Mouse (Mus musculus) left cerebral cortex, adult 2 months (tissue): ENCODE data around the gene Tmem108. TPM values are rescaled to one million over a fixed set of nuclear protein-coding genes. Genes with fewer than 3 reads are reported as not detected.
A peak's percentile ranks its signal among the peaks of the same experiment; 100 is the strongest.

Source experiments
- DNase-seq, 2 experiments: peaks; one replicate each; pipeline ENCODE4 v3.0.0; 2021 to 2022; ENCODE audit warnings: low spot score in 2 of 2, mixed read lengths in 1 of 2; ENCODE audit errors: extremely low spot score in 1 of 2
- H3K27ac ChIP-seq: fragments of 200-600 bp; 2 replicates; pipeline ENCODE4 v1.8.1; 2022
- H3K4me3 ChIP-seq: fragments of 200-600 bp; 2 replicates; pipeline ENCODE4 v1.8.1; 2022
- CTCF ChIP-seq: fragments of 200-600 bp; IDR thresholded peaks from 2 replicates; pipeline ENCODE4 v1.8.1; 2022; ENCODE audit warnings: antibody characterized with exemption, mild to moderate bottlenecking, moderate library complexity
- intact Hi-C: fragments of 180-260 bp; cut with DNase I; formaldehyde crosslinking; loops from one replicate; pipeline ENCODE4 v1.15.1; 2025
- total RNA-seq, 2 experiments: library from RNA; stranded (reverse); gene quantifications; 2 replicates each; pipeline ENCODE4 v1.2.3; 2021

The Tmem108 gene
- total RNA-seq, 2 experiments from 2014 or later: 30.3 to 31.1 TPM

DNA sequence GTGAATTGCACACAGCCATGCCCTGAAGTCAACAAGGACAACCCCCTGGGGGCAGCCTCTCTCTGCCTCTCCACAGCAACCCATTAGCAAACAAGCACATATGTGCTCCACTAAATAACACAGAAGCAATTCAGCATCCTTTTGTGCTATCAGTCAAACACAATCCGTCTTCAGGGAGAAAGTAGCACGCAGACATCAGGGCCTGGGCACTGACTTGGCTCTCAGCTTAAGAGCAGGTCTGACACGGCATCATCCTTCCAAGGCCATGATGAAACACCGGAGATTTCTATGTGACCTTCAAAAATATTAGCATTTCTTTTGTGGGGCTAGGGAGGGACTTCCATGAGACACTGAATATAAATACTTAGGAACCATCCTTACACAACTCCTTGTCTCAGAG, 60.2 kb downstream of the Tmem108 start:
- no peak for DNase-seq
- no peak for TF ChIP-seq CTCF
- no peak overlapping the region for H3K27ac ChIP-seq
- no peak overlapping the region for H3K4me3 ChIP-seq
- intact Hi-C loops: loop anchor here (5.0 kb wide), 1 partner anchor 209 kb away; no protein-coding TSS in a partner anchor

DNA sequence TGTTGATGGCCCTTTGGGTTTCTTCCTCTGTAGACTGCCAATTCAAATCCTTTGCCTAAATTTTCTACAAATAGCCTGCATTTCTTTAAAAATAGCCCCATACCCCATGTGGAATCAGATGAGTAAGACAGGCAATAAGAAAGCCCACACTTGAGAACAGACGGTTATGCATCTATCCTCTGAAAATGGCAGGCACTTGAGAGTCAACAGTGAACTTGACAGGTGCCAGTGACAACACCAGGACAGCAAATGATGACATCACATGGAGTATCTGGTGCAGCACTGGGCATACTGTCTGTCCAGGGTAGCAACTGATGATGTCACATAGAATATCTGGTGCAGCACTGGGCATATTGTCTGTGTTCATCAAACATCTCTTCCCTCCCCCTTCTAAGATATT, 61.4 kb downstream of the Tmem108 start:
- intact Hi-C loops: loop anchor here (5.0 kb wide), 1 partner anchor 208 kb away; no protein-coding TSS in a partner anchor
- DNase-seq: no peak
- no peak; the same call in 1 of the 2 replicates for TF ChIP-seq CTCF
- Histone ChIP-seq H3K27ac (no peak overlapping the region), H3K4me3 (no peak overlapping the region)

DNA sequence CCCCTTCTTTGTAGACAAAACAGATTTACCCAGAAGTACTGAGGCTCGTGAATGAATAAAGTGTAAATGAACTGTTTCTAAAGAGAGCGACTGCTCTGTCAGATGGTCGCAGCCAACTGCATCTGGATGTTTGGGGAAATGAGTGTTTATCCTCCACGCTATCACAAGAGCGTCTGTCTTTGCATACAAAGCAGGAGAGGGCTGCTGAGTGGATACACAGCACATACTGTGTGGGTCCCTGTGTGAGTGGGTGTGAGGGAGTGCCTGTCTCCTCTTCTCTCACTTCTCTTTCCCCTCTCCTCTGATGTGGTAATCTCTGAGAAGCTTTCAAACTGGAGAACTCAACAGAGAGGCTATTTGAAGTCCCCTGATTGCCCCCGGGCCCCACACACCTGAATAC, 64.7 kb downstream of the Tmem108 start:
- no peak for TF ChIP-seq CTCF
- intact Hi-C loops: no loop called here
- H3K27ac ChIP-seq: no peak overlapping the region
- no peak for DNase-seq
- H3K4me3 ChIP-seq: no peak overlapping the region

DNA sequence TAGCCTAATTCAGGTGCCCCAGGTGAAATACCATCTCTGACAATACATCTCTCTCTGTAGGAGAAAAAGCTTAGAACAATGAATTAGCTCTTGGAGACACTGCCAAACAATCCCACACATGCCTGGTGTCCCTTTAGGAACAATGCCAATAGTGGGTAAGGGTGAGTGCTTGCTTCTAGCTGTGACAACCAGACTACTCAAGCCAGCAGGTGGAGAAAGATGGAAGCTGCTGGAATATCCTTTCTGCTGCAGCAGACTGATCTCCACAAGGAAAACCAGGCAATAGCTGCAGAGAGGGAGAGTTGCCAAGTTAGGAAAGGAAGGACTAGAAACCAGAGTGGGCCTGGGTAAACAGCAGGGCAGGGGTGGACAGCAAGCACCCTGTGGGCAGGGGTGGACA, 67.8 kb downstream of the Tmem108 start:
- intact Hi-C loops: loop anchor here (5.0 kb wide), 1 partner anchor 67 kb away; no protein-coding TSS in a partner anchor

DNA sequence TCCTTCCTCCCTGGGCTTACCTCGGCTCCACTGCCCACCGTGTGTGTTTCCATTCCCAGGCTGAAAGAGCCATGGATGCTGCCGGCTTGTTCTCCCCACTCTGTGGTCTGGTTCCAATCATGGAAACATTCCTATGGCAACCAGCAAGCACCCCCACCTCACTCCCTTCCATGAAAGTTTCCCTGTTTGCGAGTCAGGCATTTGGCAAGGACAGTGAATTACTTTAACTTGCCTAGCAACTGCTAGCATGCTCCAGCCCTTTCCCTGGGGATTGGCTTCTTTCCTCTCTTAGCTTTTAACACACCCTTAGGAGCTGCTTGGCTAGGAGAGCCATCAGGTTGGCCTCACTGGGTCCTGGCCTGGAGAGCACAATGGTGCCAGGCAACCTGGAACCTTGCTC, 68.9 kb downstream of the Tmem108 start:
- no peak for TF ChIP-seq CTCF
- intact Hi-C loops: loop anchor here (5.0 kb wide), 1 partner anchor 65 kb away; no protein-coding TSS in a partner anchor
- H3K4me3 ChIP-seq: peak overlapping the region; percentile 32
- peak; percentile 28 to 29 for DNase-seq
- peak overlapping the region; percentile 67 for H3K27ac ChIP-seq

More for the DNA sequence above, 67.8 kb downstream of the Tmem108 start:
- TF ChIP-seq CTCF: no peak
- no peak for DNase-seq
- H3K4me3 ChIP-seq: no peak overlapping the region
- H3K27ac ChIP-seq: no peak overlapping the region

DNA sequence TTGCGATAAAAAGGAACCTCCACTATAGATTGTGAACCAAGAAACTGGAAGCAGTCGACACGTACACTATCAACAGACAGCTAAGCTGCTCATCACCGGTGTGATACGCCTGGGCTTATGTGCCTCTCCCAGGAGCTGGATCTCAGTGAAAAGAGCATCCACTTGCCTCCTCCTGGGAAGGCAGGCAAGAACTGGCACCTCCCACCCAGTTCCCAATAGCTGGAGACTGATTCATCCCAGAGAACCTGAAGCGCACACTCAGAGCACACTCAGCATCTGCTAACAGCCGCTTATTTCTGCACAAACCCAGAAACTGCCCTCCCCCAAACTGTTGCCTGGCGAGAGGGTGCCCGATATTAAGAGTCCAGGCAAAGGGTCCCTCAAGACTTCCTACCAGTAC, 69.8 kb downstream of the Tmem108 start:
- Histone ChIP-seq H3K27ac (peak overlapping the region; percentile 44; the same call in 1 of the 2 replicates), H3K4me3 (peak overlapping the region; percentile 32)
- peak; percentile 46 to 52 for DNase-seq
- no peak for TF ChIP-seq CTCF
- intact Hi-C loops: loop anchor here (5.0 kb wide), 1 partner anchor 65 kb away; no protein-coding TSS in a partner anchor

DNA sequence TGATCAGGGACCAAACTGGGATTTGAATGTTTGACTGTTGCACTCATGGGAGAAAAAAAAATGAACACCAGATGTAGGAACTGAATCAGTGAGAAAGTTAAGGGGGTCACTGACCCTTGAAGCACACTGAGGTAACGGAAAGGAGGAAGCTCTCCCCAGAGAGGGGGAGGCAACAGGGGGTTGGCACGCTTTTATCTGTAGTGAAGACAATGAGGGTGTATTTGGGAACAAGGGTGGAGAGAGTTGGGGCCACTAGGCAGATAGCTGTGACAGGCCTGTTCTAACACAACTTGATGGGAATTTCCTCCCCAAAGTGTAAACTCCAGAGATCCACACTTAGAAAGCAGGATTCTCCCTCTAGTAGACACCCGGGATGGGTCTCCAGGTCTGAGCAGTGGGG, 71.2 kb downstream of the Tmem108 start:
- no peak for TF ChIP-seq CTCF
- DNase-seq: no peak
- intact Hi-C loops: loop anchor here (5.0 kb wide), 1 partner anchor 63 kb away; no protein-coding TSS in a partner anchor
- H3K4me3 ChIP-seq: no peak overlapping the region
- H3K27ac ChIP-seq: no peak overlapping the region

DNA sequence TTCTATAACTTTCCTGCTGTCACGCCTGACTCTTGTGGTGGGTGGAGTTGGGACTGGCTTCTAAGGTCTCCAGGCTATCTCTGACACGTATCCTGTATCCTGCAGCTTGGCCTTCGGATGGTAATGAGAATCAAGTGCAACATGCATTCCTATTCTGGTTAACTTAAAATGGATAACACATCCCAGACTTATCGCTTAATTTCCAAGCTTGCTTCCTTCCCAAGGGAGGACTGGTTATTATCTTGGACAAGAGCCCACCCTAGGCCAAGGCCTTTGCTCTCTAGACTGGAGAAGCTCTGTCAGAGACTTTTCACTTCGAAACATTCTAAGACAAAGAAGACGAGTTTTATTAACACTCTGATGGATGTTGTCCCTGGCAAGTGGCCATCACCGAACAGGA, 71.9 kb downstream of the Tmem108 start:
- no peak for TF ChIP-seq CTCF
- H3K27ac ChIP-seq: no peak overlapping the region
- intact Hi-C loops: loop anchor here (5.0 kb wide), 1 partner anchor 62 kb away; no protein-coding TSS in a partner anchor
- no peak overlapping the region for H3K4me3 ChIP-seq
- DNase-seq: no peak

DNA sequence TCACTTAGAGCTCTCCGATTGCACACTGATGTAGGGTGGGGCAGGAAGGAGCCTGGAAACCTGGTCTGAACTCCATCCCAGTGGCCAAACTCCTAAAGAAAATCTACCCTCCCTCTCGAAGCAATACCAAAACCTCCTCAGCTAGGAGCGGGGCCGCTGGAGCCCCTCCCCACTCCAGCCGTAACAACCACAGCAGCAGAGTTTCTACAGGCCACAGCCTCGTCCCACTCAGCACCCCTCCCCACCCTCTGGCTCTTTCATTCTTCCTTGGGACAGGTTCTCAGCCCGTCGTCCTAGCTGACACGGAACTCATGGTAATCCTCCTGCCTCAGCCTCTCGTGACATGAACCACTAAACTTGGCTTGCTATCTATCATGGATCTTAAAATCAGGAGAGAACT, 72.6 kb downstream of the Tmem108 start:
- no peak overlapping the region for H3K4me3 ChIP-seq
- no peak overlapping the region for H3K27ac ChIP-seq
- no peak for DNase-seq
- TF ChIP-seq CTCF: no peak
- intact Hi-C loops: no loop called here

DNA sequence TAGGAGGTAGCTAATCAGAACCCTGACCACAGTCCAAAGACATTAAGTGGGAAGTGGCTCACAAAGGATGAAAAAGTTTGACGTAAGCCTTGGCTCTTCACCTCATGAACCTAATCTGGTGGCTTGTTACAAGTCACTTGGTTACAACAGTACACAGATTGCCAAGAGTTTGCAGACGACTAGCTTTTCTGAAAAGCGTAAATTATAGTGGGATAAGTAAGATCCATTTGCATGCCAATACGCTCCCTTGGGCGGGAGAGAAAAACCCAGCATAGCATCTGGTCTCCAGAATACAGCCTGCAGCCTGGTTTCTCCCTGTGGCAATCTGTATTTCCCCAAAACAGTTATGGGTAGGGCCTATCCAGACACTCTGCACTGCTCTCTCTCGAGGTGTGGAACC, 74.5 kb downstream of the Tmem108 start:
- no peak overlapping the region for H3K27ac ChIP-seq

DNA sequence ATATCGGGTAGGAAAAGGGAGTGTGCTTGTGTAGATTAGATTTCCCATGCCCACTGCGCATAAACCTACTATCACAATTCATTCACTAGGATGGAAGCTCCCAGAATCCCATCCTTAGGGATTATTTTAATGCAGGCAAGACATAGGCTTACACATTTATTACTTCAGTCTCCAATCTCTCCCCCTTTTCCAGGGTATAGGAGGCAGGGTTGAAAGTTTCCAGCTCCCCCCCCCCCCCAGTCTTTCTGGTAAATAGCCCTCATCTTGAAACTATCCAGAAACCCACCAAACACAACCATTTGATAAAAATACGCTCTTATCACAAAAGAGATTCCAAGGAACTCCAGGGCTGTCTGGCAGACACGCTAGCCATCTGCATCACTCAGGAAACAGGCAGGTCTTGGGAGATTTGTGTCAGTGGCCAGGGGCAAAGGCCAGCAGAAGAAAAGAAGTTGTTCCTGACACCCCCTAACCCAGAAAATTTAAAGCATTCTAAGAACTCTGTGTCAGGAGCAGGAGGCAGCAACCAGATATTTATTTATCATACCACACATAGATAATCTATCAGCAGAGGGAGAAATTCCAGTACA, 79.8 kb downstream of the Tmem108 start:
- TF ChIP-seq CTCF: no peak

More for the DNA sequence above, 74.5 kb downstream of the Tmem108 start:
- intact Hi-C loops: no loop called here
- no peak for DNase-seq
- no peak for TF ChIP-seq CTCF
- no peak overlapping the region for H3K4me3 ChIP-seq

DNA sequence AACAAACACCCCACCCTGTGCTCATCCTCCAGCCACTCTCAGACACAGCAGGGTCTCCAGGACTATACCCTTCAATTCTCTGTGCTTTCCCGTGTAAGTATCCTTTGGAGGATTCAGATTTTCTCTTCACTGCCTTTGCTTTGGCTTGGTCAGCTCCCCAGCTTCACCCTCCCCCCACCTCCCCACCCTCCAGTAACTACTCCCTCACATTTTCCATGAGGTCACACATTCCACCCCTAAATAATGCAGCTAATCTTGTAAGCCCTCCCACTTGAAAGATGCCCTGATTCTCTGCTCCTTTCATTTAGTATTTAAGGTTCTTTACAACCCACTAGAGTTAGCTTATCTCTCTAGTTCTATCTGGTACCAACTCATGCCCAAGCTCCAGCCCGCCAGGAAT, 82.4 kb downstream of the Tmem108 start:
- TF ChIP-seq CTCF: no peak
- no peak overlapping the region for H3K27ac ChIP-seq

More for the DNA sequence above, 79.8 kb downstream of the Tmem108 start:
- intact Hi-C loops: no loop called here
- Histone ChIP-seq H3K4me3 (no peak overlapping the region), H3K27ac (no peak overlapping the region)
- DNase-seq: no peak

More for the DNA sequence above, 82.4 kb downstream of the Tmem108 start:
- intact Hi-C loops: no loop called here
- no peak for DNase-seq
- H3K4me3 ChIP-seq: no peak overlapping the region
